Mouse (Mus musculus) heart, postnatal 0 days (tissue): ENCODE measurements around the gene Upk1b. TPM values are rescaled to one million over a fixed set of nuclear protein-coding genes. Genes with fewer than 3 reads are reported as not detected.

Experiments used
- ATAC-seq: fragments of 200-750 bp; cut with Nextera tagmentation; 2 replicates; pipeline ENCODE4 v1.8.0; 2017; ENCODE audit warnings: low read depth, moderate number of reproducible peaks, moderate library complexity; ENCODE audit not compliant: insufficient read depth
- DNase-seq: peaks from one replicate; pipeline ENCODE4 v3.0.0-alpha.2; 2016; ENCODE audit warnings: low spot score
- H3K27ac ChIP-seq: fragments of 300-500 bp; sonication (generic); 2 replicates; pipeline ENCODE4 v1.5.1; 2014; ENCODE audit warnings: low read depth, mild to moderate bottlenecking
- H3K27me3 ChIP-seq: fragments of 300-500 bp; sonication (generic); 2 replicates; pipeline ENCODE4 v1.6.1; 2014; ENCODE audit warnings: low read length, mixed read lengths; ENCODE audit not compliant: control insufficient read depth, insufficient read depth
- H3K36me3 ChIP-seq: fragments of 300-500 bp; sonication (generic); replicated peaks from 2 replicates; pipeline ENCODE4 v1.6.1; 2014; ENCODE audit warnings: low read length, mixed read lengths; ENCODE audit not compliant: control insufficient read depth, insufficient read depth
- H3K4me1 ChIP-seq: fragments of 300-500 bp; sonication (generic); 2 replicates; pipeline ENCODE4 v1.6.1; 2014; ENCODE audit warnings: antibody characterized with exemption; ENCODE audit not compliant: control insufficient read depth, insufficient read depth
- H3K4me2 ChIP-seq: fragments of 300-500 bp; sonication (generic); 2 replicates; pipeline ENCODE4 v1.6.1; 2014; ENCODE audit warnings: low read depth, mild to moderate bottlenecking, low read length, moderate library complexity
- H3K4me3 ChIP-seq: fragments of 300-500 bp; sonication (generic); 2 replicates; pipeline ENCODE4 v1.5.1; 2014; ENCODE audit warnings: low read depth, low read length
- H3K9ac ChIP-seq: fragments of 300-500 bp; sonication (generic); replicated peaks from 2 replicates; pipeline ENCODE4 v1.6.1; 2014; ENCODE audit warnings: low read depth, low read length, mixed read lengths
- H3K9me3 ChIP-seq: fragments of 300-500 bp; sonication (generic); replicated peaks from 2 replicates; pipeline ENCODE4 v1.6.1; 2016; ENCODE audit warnings: low read length; ENCODE audit not compliant: control insufficient read depth
- CTCF ChIP-seq: IDR thresholded peaks from 2 replicates; pipeline ENCODE4 v1.5.1; 2016; ENCODE audit warnings: antibody characterized with exemption, control low read depth, low read depth
- EP300 ChIP-seq: IDR thresholded peaks from 2 replicates; pipeline ENCODE4 v1.6.1; 2016; ENCODE audit warnings: antibody characterized with exemption, low read depth
- WGBS: fragments of 180-500 bp; shearing (Covaris S2); extraction: QIAGEN DNeasy Blood & Tissue Kit; methylation state at CpG from one replicate; pipeline ENCODE4 v1.1.7; 2014; 5-methylcytosine and 5-hydroxymethylcytosine counted together
- polyA plus RNA-seq: library from polyadenylated mRNA; unstranded; fragments of >200 nt; fragmentation: Nextera tagmentation; extraction: Ambion mirVana; gene quantifications from 2 replicates; pipeline ENCODE4 v1.2.1, GENCODE M21; 2015
- total RNA-seq: library from RNA; depleted of rRNA; stranded (reverse); fragments of >200 nt; gene quantifications from 2 replicates; pipeline ENCODE4 v1.2.3, GENCODE M21; 2014; ENCODE audit warnings: low replicate concordance

Gene Upk1b
- total and polyA plus RNA-seq, 2 experiments from 2014 or later = 13.9 to 75.5 TPM

GRCm38 (mm10) chr16:38743941-38744673 is 56.0 kb downstream of the Upk1b start:
- no peak overlapping the region for H3K9ac ChIP-seq
- no peak overlapping the region for H3K4me3 ChIP-seq
- no peak overlapping the region for H3K4me2 ChIP-seq
- no peaks in the 10 kb centered on the region for H3K9me3 ChIP-seq
- 91% methylated on average over 10 of the region's 10 CpGs for WGBS
- no peak for ATAC-seq
- no peak for DNase-seq
- H3K27ac ChIP-seq = no peak overlapping the region
- H3K27me3 ChIP-seq = no peaks in the 10 kb centered on the region
- no peak for TF ChIP-seq EP300
- H3K36me3 ChIP-seq = 0 out of 2 replicates have a peak, but pooled peaks cover 11% of the 10 kb centered on the region
- peaks cover 4% of the 10 kb centered on the region; the same call in 1 of the 2 replicates for H3K4me1 ChIP-seq

GRCm38 (mm10) chr16:38742659-38743131 is 57.4 kb downstream of the Upk1b start:
- ATAC-seq (peak; percentile 11; the same call in 1 of the 2 replicates), DNase-seq (peak; percentile 25)
- Histone ChIP-seq H3K4me2 (peak overlapping the region; percentile 78), H3K9ac (peak overlapping the region; percentile 52), H3K36me3 (0 out of 2 replicates have a peak, but pooled peaks cover 11% of the 10 kb centered on the region), H3K9me3 (no peaks in the 10 kb centered on the region), H3K4me1 (peaks cover 4% of the 10 kb centered on the region; the same call in 1 of the 2 replicates), H3K27ac (peak overlapping the region; percentile 43), H3K4me3 (peak overlapping the region; percentile 58), H3K27me3 (no peaks in the 10 kb centered on the region)
- WGBS = under 1% methylated on average over 13 of the region's 13 CpGs
- TF ChIP-seq EP300 (no peak), CTCF (no peak)

- peak; percentile 94 for ATAC-seq
- WGBS = under 1% methylated on average over 64 of the region's 69 CpGs
Measured at GRCm38 (mm10) chr16:38742113-38742658, 57.9 kb downstream of the Upk1b start, which contains the start of gene B4galt4. B4galt4 (plus strand) TSS chr16:38742264.

GRCm38 (mm10) chr16:38741204-38741903 is 58.8 kb downstream of the Upk1b start:
- ATAC-seq (0 out of 2 replicates have a peak, but pooled peaks have one; percentile 9), DNase-seq (no peak)
- H3K4me2 ChIP-seq = peak overlapping the region; percentile 78
- 77% methylated on average over 13 of the region's 13 CpGs for WGBS
- H3K27ac ChIP-seq = no peak overlapping the region
- no peaks in the 10 kb centered on the region for H3K9me3 ChIP-seq
- TF ChIP-seq EP300 (no peak), CTCF (no peak)
- H3K36me3 ChIP-seq = 0 out of 2 replicates have a peak, but pooled peaks cover 11% of the 10 kb centered on the region
- H3K27me3 ChIP-seq = no peaks in the 10 kb centered on the region
- H3K4me1 ChIP-seq = peaks cover 4% of the 10 kb centered on the region; the same call in 1 of the 2 replicates
- no peak overlapping the region for H3K9ac ChIP-seq
- peak overlapping the region; percentile 58 for H3K4me3 ChIP-seq

More at GRCm38 (mm10) chr16:38742113-38742658, 57.9 kb downstream of the Upk1b start, which contains the start of gene B4galt4:
- 0 out of 2 replicates have a peak, but pooled peaks cover 11% of the 10 kb centered on the region for H3K36me3 ChIP-seq
- DNase-seq = peak; percentile 49
- no peaks in the 10 kb centered on the region for H3K9me3 ChIP-seq
- peak within 1 kb of the TSS; percentile 52 for H3K9ac ChIP-seq
- H3K4me2 ChIP-seq = peak within 1 kb of the TSS; percentile 78
- H3K27me3 ChIP-seq = no peaks in the 10 kb centered on the region
- H3K4me3 ChIP-seq = peak within 1 kb of the TSS; percentile 58
- no peak for TF ChIP-seq CTCF
- TF ChIP-seq EP300 = no peak
- H3K27ac ChIP-seq = peak within 1 kb of the TSS; percentile 43
- peaks cover 4% of the 10 kb centered on the region; the same call in 1 of the 2 replicates for H3K4me1 ChIP-seq

- H3K9ac ChIP-seq = no peak overlapping the region
- no peaks in the 10 kb centered on the region for H3K27me3 ChIP-seq
- peak overlapping the region; percentile 79 for H3K27ac ChIP-seq
- TF ChIP-seq CTCF = no peak
- no peak for TF ChIP-seq EP300
- 36% methylated on average over 8 of the region's 8 CpGs for WGBS
- ATAC-seq = peak; percentile 56; the same call in 1 of the 2 replicates
- H3K36me3 ChIP-seq = no peaks in the 10 kb centered on the region
- no peaks in the 10 kb centered on the region for H3K9me3 ChIP-seq
- peak; percentile 63 for DNase-seq
- H3K4me2 ChIP-seq = peak overlapping the region; percentile 55
- H3K4me3 ChIP-seq = no peak overlapping the region
- no peaks in the 10 kb centered on the region for H3K4me1 ChIP-seq
Measured at GRCm38 (mm10) chr16:38730921-38731320, 69.2 kb downstream of the Upk1b start.
